Mouse (Mus musculus) CH12.LX (cell line): ENCODE measurements around the gene Elovl3.

ENCODE experiments used
- CTCF ChIP-seq, 2 experiments: IDR thresholded peaks in 1 of 2; conservative IDR thresholded peaks in 1 of 2; 2 replicates each; pipeline ENCODE4 v1.5.1; 2011 to 2012; ENCODE audit warnings: low read depth in 2 of 2, low read length in 2 of 2, improper control_type of control experiment in 1 of 2, inconsistent platforms in 1 of 2, mild to moderate bottlenecking in 1 of 2, moderate library complexity in 1 of 2
- EP300 ChIP-seq: IDR thresholded peaks from 2 replicates; pipeline ENCODE4 v1.6.1; 2011; ENCODE audit warnings: low read length, improper control_type of control experiment
- MAFK ChIP-seq: IDR thresholded peaks from 2 replicates; pipeline ENCODE4 v1.6.1; 2011; ENCODE audit warnings: low read length, improper control_type of control experiment; ENCODE audit not compliant: insufficient replicate concordance
- MAX ChIP-seq: IDR thresholded peaks from 2 replicates; pipeline ENCODE4 v1.6.1; 2011; ENCODE audit warnings: low read length, improper control_type of control experiment
- MXI1 ChIP-seq: IDR thresholded peaks from 2 replicates; pipeline ENCODE4 v1.6.1; 2011; ENCODE audit warnings: mild to moderate bottlenecking, low read depth, low read length, improper control_type of control experiment
- POLR2A ChIP-seq: IDR thresholded peaks from 2 replicates; pipeline ENCODE4 v1.6.1; 2011; ENCODE audit warnings: low read depth, mild to moderate bottlenecking, improper control_type of control experiment, low read length
- POLR2AphosphoS2 ChIP-seq: IDR thresholded peaks from 2 replicates; pipeline ENCODE4 v1.6.1; 2011; ENCODE audit warnings: low read depth, low read length, improper control_type of control experiment
- RCOR1 ChIP-seq: conservative IDR thresholded peaks from 2 replicates; pipeline ENCODE4 v1.6.1; 2012; ENCODE audit warnings: low read depth, mild to moderate bottlenecking, inconsistent platforms, low read length, improper control_type of control experiment
- SMC3 ChIP-seq: IDR thresholded peaks from 2 replicates; pipeline ENCODE4 v1.6.1; 2011; ENCODE audit warnings: low read depth, low read length, improper control_type of control experiment
- TCF12 ChIP-seq: IDR thresholded peaks from 2 replicates; pipeline ENCODE4 v1.6.1; 2014; ENCODE audit warnings: low read depth, mild to moderate bottlenecking, inconsistent platforms, low read length, improper control_type of control experiment
- UBTF ChIP-seq: IDR thresholded peaks from 2 replicates; pipeline ENCODE4 v1.6.1; 2012; ENCODE audit warnings: low read depth, mild to moderate bottlenecking, inconsistent platforms, low read length, improper control_type of control experiment, moderate library complexity
- ZC3H11A ChIP-seq: IDR thresholded peaks from 2 replicates; pipeline ENCODE4 v1.6.1; 2012; ENCODE audit warnings: low read depth, mild to moderate bottlenecking, inconsistent platforms, low read length, improper control_type of control experiment

- TF ChIP-seq EP300 = no peak
- no peak for TF ChIP-seq SMC3
- TF ChIP-seq TCF12 = no peak
- no peak for TF ChIP-seq MAFK
- no peak for TF ChIP-seq MXI1
- TF ChIP-seq RCOR1 = no peak
- no peak for TF ChIP-seq CTCF (conservative IDR thresholded peaks at IDR 0.05 in 1 of 2, IDR thresholded peaks at IDR 0.05 in 1 of 2; ENCODE audit: low read depth in 2 of 2, low read length in 2 of 2)
- no peak for TF ChIP-seq MAX
- TF ChIP-seq ZC3H11A = no peak
- no peak for TF ChIP-seq POLR2A
- TF ChIP-seq POLR2AphosphoS2 = no peak
- no peak for TF ChIP-seq UBTF
These were observed 27.5 kb upstream of the Elovl3 start for GRCm38 (mm10) chr19:46104187-46104557.
